Mouse (Mus musculus) kidney, adult 2 months (tissue): ENCODE results near the gene Galnt16.

Experiments
- CTCF ChIP-seq: fragments of 200-500 bp; conservative IDR thresholded peaks from 2 replicates; pipeline ENCODE4 v1.5.1; 2011; ENCODE audit warnings: low read depth, mild to moderate bottlenecking, control low read depth, low read length, moderate library complexity, mixed read lengths; ENCODE audit not compliant: insufficient read depth, insufficient read length
- POLR2A ChIP-seq: fragments of 200-500 bp; IDR thresholded peaks from one replicate; pipeline ENCODE4 v1.6.1; 2011; ENCODE audit warnings: low read depth, low read length, control low read depth

DNA sequence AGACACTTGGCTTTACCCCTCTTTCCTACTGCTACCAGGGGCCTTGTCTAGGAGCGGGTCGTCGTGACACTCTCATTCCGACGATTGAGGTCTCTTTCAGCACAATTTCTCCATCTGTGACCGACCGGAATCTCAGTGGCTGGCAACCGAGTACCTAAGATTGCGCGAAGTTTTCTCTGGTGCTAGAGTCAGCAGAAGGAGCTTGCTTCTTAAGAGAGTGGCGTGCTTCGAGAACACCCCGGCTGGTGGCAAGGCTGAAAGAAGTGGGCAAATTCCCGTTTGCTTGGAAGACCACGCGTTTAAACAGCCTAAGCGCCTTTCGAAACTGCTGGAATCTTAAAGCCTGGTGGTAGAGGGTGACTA lies 126.4 kb downstream of the Galnt16 start:
- TF ChIP-seq POLR2A (no peak), CTCF (no peak)
